Mouse (Mus musculus) ES-Bruce4 (cell line): Measurements from ENCODE around the gene Rrm2.

Source experiments
- CTCF ChIP-seq: IDR thresholded peaks from one replicate; pipeline ENCODE4 v1.8.1; 2011; ENCODE audit warnings: low read depth, low read length
- POLR2A ChIP-seq: IDR thresholded peaks from one replicate; pipeline ENCODE4 v1.8.1; 2011; ENCODE audit warnings: low read length; ENCODE audit not compliant: insufficient read depth

DNA sequence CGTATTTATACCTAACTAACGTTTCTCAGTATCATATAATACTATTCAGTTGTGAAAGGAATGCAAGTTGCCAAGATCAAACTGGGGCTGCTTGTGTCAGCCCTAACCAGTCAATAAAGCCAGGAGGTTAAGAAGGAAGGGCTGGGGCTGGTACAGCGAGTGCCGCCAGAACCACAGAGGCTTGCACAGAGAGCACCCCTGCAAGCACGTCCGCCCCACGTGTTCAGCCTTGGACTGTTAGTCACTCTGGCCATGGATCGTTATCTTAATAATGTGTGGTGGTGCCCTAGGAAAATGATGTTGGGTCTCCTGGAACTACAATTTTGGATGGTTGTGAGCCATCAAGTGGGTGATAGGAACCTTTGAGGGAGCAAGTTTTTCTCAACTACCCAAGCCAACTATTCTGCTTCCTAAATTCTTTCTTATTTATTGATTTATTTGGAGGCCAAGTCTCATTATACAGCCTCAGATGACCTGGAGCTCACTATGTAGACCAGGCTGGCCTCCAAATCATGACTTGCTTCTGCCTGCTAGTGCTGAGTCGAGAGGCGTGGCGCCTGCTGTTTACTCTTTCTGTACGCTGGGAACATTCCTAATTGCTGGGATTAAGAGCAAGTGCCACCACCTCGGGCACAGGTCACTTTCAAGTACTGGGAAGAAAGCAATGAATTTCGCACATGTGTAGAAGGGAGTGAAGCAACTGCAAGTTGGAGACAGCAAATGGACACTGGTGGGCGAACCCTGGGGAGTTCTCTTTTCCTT, 2.4 kb upstream of the Rrm2 start:
- TF ChIP-seq CTCF (no peak), POLR2A (no peak)
